Mouse (Mus musculus): ENCODE results near the gene Ccdc144b.

Gene Ccdc144b

GRCm38 (mm10) chr3:36053447-36053846 lies at the start of gene Ccdc144b:
Gene Ccdc144b, minus strand, starts transcription at chr3:36053547.
- no peak for DNase-seq

- DNase-seq = no peak
Measured at GRCm38 (mm10) chr3:36095371-36095770, 42.0 kb upstream of the Ccdc144b start.

DNA sequence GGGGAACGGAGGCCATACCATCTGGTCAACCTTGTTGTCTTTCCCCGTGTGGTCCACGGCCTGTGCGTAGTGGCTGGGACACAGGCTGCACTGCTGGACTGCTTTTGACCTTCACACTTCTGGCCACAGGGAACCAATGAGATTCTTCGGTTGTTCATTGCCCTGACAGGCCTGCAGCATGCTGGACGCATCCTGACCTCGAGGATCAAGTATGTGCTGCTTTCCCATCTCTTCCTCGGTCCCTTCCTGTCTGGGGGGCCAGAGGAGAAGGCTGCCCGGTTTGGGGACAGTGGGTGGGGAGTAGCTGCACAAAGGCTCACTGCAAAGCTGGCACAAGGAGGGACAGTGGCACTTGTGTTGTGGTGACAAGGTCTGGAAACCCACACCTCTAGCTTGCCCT lies 34.2 kb upstream of the Ccdc144b start:
- no peak for DNase-seq

DNA sequence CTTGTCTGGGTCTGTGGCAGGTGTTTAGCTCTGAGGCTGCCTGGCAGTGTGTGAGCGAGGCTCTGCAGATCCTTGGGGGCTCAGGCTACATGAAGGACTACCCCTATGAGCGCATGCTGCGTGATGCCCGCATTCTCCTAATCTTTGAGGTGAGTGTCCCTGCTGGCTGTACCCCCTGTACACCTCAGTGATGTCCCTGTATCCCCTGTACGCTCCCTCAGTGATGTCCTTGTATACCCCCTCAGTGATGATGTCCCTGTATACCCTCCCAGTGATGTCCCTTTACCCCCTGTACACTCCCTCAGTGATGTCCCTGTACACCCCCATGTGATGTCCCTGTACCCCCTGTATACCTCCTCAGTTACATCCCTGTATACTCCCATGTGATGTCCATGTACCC lies 32.0 kb upstream of the Ccdc144b start:
- DNase-seq = no peak

GRCm38 (mm10) chr3:36083381-36083780 lies 30.0 kb upstream of the Ccdc144b start:
- DNase-seq = no peak

- no peak for DNase-seq
Measured at GRCm38 (mm10) chr3:36082843-36083242, 29.5 kb upstream of the Ccdc144b start.

DNA sequence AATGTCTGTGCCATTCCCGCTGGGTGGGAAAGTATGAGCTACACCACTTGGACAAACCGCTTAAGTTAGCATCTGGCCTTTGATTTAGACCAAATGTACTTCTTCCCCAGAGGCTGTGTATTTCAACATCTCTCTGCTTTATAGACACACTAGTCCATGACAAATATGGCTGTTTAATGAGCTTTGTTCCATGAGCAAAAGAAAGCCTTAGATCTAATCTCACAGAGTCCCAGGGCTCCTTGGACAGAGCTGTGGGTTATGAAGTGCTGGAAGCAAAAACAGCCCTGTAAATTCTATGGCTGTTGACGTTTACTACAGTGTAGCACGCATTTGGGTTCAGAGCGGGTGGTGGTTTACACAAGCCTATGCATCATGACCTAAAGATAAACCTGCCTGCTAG lies 27.4 kb upstream of the Ccdc144b start:
- DNase-seq = no peak

GRCm38 (mm10) chr3:36079886-36080285 lies 26.5 kb upstream of the Ccdc144b start:
- no peak for DNase-seq

GRCm38 (mm10) chr3:36077386-36077785 lies 24.0 kb upstream of the Ccdc144b start:
- no peak for DNase-seq

GRCm38 (mm10) chr3:36075466-36075865 lies 22.1 kb upstream of the Ccdc144b start:
- DNase-seq = no peak

- DNase-seq = no peak
Measured at GRCm38 (mm10) chr3:36074231-36074630, 20.9 kb upstream of the Ccdc144b start.

- no peak for DNase-seq
Measured at GRCm38 (mm10) chr3:36071047-36071446, 17.7 kb upstream of the Ccdc144b start.

DNA sequence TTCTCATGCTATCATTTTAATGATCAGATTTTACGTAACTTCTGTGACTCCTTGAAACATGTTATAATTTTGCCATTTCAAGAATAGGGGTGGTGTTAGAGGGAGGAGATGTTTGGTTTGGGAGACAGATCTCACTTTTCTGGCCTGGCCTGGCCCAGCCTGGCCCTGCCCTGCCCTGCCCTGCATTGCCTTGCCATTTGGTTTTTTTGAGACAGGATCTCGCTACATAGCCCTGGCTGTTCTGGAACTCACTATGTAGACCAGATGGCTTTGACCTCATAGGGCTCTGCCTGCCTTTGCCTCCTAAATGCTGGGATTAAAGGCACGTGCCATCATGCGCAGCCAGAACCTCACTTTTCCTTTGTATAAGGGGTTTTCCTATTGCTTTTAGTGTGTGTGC lies 17.1 kb upstream of the Ccdc144b start:
- DNase-seq = no peak

DNA sequence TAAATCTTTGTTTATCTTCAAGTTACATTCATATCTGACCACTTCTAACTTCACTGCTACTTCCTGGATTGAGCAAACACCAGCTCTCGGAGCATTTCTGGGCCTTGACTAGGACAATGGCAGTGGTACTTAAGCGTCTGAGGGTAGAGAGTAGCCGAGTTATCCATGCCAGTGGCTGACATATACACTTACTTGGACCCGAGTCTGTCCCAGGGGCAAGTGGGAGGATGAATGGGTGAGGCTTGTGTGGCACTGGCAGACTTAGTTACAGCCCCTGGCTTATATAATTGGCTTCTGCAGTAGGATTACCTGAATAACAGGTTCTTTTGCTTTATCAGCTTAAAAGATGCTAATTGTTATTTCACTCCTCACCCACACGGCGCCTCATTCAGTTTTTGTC lies 14.4 kb upstream of the Ccdc144b start:
- DNase-seq = no peak

DNA sequence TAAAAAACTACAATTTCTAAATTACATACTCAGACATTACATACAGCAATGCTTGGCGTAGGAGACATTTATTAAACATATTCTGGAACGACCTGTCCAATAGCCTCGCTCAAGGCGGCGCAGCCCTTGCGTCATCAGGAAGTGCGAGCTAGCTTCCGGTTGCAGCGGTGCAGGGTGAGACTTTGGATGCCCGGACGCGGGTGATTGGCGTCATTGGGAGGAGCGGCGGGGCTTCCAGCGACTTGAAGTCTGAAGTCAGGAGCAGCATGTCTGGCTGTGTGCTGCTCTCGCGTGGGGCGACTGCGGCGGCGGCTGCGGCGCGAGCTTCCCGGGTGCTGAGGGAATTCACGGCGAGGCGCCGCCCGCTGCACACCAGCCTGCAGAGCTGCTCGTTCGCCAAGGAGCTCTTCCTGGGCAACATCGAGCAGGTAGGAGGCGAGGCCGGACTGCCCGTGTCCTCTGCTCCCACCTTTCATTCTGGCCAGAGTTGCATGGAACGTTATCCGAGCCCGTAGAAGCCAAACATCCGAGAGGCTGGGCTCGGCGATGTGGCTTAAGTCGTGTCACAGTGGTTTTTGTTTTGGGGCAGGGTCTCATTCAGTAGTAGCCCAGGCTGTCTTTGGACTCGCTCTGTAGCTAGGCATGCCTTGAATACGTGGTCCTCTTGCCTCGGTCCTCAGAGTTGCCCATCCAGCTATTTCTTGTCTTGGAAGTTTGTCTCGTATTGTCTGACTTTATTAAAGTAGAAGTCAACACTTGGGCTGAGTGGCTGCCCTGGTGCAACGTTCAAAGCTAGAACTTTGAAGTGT lies 12.7 kb upstream of the Ccdc144b start, which contains the start of gene Acad9:
Gene Acad9, plus strand, starts transcription at position 137 of the 809 bp plus-strand sequence.
- peak; percentile 95 for DNase-seq

DNA sequence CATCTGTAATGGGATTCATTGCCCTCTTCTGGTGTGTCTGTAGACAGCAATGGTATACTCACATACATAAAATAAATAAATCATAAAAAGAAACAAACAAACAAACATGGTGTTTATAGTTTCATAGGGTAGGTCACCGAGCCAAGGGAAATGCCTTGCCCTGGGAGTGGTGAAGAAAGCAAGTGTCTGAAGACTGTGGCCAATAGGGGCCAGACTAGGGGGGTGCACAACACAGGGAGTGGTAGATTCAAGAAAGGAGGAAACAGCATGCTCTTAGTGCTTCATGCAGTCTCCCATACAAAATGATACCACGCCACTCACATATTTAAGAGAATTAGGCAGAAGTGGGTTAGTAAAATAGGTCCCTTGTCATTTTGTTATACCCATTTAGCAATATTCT lies 11.8 kb upstream of the Ccdc144b start:
- DNase-seq = no peak

- DNase-seq = no peak
Measured at GRCm38 (mm10) chr3:36064592-36065061, 11.3 kb upstream of the Ccdc144b start.

DNA sequence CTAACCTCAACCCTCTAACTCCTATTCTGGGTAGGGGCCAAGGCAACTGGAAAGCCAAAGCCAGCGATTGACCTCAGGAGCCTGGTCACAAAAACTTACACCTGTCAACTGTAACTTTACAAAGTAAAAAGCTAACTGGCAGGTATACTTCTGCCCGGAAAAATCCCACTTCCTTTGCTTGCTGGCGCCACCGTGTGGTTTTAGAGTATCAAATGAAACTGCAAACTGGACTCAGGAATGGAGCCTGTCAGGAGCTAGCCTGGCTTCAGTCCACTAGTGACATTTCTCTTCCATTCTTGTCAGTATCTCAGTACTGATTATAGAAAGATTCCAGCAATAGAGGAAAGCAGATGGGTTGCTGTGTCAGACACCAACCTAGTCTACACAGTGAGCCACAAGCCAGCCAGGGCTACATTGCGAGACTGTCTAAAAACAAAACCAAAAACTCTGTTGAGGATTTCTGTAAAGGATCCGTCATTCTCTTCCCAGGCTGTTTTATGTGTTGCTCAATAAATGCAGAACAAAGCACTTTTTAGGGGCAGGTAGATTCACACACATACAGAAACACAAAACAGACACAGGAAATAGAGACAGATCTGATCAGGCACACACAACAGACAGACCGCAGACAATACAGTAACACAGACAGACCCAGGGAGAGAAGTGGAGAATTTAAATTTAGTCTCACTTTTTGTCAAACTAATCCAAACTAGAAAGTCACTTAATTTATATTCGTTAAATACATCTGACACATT lies 6.9 kb upstream of the Ccdc144b start:
- peak; percentile 86 for DNase-seq

DNA sequence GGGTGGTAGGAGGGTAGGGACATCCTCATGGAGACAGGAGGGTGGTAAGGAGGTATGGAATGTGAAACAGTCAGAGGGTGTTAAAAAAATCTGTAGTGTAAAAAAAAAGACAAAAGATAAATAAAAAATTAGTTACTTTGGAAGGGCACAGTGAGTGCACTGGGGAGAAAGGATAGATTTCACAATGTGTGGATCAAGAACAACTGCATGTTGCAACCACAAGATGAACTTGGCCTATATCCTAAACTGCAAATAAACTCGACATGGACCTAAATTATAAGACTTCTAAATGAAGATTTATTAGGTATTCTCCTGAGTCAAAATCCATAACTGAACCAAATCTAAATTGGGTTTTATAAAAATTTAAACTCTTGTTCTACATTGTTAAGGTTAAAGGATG lies 4.2 kb downstream of the Ccdc144b start:
- DNase-seq = no peak

DNA sequence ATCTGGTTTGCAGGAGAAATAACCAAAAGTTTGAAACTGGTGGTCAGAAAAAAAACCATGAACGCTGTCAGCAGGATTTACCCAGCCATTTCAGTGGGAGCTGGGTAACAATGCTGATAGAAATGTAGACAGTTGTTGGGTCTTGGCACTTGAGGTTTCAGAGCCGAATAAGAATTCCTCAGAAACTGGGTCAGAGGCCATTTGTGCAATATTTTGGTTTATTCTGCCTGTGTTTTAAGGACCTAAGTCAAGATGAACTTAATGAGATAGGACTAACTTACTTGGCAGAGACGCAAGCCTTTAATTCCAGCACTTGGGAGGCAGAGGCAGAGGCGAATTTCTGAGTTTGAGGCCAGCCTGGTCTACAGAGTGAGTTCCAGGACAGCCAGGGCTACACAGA lies 8.3 kb downstream of the Ccdc144b start:
- DNase-seq = no peak

DNA sequence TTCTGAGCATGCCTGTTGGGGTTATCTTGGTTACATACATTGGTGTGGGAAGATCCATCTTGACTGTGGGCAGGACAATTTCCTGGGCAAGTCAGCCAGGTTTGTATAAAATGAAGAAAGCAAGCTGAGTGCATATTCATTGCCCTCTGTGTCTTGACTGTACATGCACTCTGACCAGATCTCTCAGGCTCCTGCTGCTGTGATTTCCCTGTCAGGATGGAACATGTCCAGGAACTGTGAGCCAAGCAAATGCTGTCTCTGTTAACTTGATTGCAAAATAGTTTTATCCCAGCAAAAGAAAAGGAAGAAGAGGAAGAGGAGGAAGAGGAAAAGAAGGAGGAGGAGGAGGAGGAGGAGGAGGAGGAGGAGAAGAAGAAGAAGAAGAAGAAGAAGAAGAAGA lies 8.8 kb downstream of the Ccdc144b start:
- no peak for DNase-seq

DNA sequence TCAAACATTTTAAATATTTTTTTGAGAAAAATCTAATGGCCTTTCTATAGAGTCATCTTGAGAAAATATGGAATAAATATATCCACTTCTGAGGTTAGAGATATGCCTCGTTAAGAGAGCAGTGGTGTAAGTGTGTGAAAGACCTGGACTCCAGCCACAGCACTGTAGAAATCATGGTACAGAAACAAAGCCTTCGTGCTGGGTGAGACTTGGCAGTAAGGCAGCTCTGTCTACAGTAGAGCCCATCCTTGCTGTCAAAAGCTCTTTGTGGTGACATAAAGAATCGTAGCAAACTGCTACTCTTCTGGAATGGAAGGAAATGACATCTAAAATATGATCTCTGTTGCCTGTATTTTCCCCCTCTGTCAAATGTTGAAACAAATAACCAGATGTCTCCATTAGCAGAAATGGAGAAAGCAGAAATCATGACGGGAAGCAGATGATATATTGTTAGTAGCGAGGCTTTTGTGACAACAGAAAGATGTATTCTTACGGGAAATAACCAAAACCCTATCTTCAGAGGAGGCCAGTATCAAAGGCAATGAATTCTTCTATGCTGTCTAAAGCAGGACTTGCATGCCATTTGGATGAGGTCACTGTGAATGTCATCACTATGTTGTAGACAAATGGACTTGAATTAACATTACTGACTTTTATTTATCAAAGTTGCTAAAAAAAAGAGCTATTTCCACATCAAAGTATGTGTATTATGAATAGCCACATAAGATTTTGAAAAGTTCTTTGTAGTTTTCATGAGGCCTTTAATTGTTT lies 21.4 kb downstream of the Ccdc144b start:
- DNase-seq = no peak

- no peak for DNase-seq
Measured at GRCm38 (mm10) chr3:36029993-36030392, 23.4 kb downstream of the Ccdc144b start.

Measured in thymus, postnatal 4 days (tissue).